Mouse (Mus musculus) forebrain, embryonic 16.5 days (tissue): ENCODE results near the gene Peg12. TPM values are rescaled to one million over a fixed set of nuclear protein-coding genes. Genes with fewer than 3 reads are reported as not detected.

Experiments
- ATAC-seq: fragments of 200-750 bp; cut with Nextera tagmentation; 2 replicates; pipeline ENCODE4 v1.8.0; 2017; ENCODE audit warnings: mild to moderate bottlenecking, moderate library complexity
- H3K27ac ChIP-seq: fragments of 300-500 bp; sonication (generic); 2 replicates; pipeline ENCODE4 v1.5.1; 2014; ENCODE audit warnings: low read length, control low read depth
- H3K27me3 ChIP-seq: fragments of 300-500 bp; sonication (generic); replicated peaks from 2 replicates; pipeline ENCODE4 v1.6.1; 2014; ENCODE audit warnings: low read length; ENCODE audit not compliant: control insufficient read depth, insufficient read depth
- H3K36me3 ChIP-seq: fragments of 300-500 bp; sonication (generic); 2 replicates; pipeline ENCODE4 v1.6.1; 2014; ENCODE audit not compliant: control insufficient read depth, insufficient read depth
- H3K4me1 ChIP-seq: fragments of 300-500 bp; sonication (generic); replicated peaks from 2 replicates; pipeline ENCODE4 v1.6.1; 2014; ENCODE audit warnings: low read length; ENCODE audit not compliant: control insufficient read depth, insufficient read depth
- H3K4me2 ChIP-seq: fragments of 300-500 bp; sonication (generic); 2 replicates; pipeline ENCODE4 v1.6.1; 2014; ENCODE audit warnings: mild to moderate bottlenecking, low read length, control low read depth
- H3K4me3 ChIP-seq: fragments of 300-500 bp; sonication (generic); replicated peaks from 2 replicates; pipeline ENCODE4 v1.5.1; 2014; ENCODE audit warnings: mild to moderate bottlenecking, low read length, control low read depth
- H3K9ac ChIP-seq: fragments of 300-500 bp; sonication (generic); replicated peaks from 2 replicates; pipeline ENCODE4 v1.6.1; 2014; ENCODE audit warnings: low read depth, low read length, control low read depth
- H3K9me3 ChIP-seq: fragments of 300-500 bp; sonication (generic); 2 replicates; pipeline ENCODE4 v1.6.1; 2016; ENCODE audit warnings: low read length; ENCODE audit not compliant: control insufficient read depth
- WGBS: fragments of 180-500 bp; shearing (Covaris S2); extraction: QIAGEN DNeasy Blood & Tissue Kit; methylation state at CpG from one replicate; pipeline ENCODE4 v1.1.7; 2014; 5-methylcytosine and 5-hydroxymethylcytosine counted together
- polyA plus RNA-seq: library from polyadenylated mRNA; unstranded; fragments of >200 nt; fragmentation: Nextera tagmentation; extraction: Ambion mirVana; gene quantifications from 2 replicates; pipeline ENCODE4 v1.2.1, GENCODE M21; 2015

Peg12 gene
- polyA plus RNA-seq, 1 experiment from 2014 or later: 16.2 TPM

GRCm38 (mm10) chr7:62428337-62428736, 36.0 kb downstream of the Peg12 start:
- no peaks in the 10 kb centered on the region for H3K9me3 ChIP-seq
- no peak overlapping the region for H3K4me3 ChIP-seq
- H3K4me1 ChIP-seq: no peaks in the 10 kb centered on the region
- WGBS: 23% methylated on average over 8 of the region's 8 CpGs
- no peak overlapping the region for H3K27ac ChIP-seq
- no peaks in the 10 kb centered on the region for H3K36me3 ChIP-seq
- no peaks in the 10 kb centered on the region for H3K27me3 ChIP-seq
- H3K9ac ChIP-seq: no peak overlapping the region
- no peak for ATAC-seq
- no peak overlapping the region for H3K4me2 ChIP-seq

- ATAC-seq: no peak
- H3K9ac ChIP-seq: no peak overlapping the region
- WGBS: 28% methylated on average over 4 of the region's 4 CpGs
- H3K4me3 ChIP-seq: no peak overlapping the region
- H3K4me1 ChIP-seq: 0 out of 2 replicates have a peak, but pooled peaks cover 4% of the 10 kb centered on the region
- no peaks in the 10 kb centered on the region for H3K27me3 ChIP-seq
- H3K36me3 ChIP-seq: no peaks in the 10 kb centered on the region
- H3K27ac ChIP-seq: no peak overlapping the region
- peaks cover 3% of the 10 kb centered on the region; the same call in 1 of the 2 replicates for H3K9me3 ChIP-seq
- H3K4me2 ChIP-seq: no peak overlapping the region
These were observed 41.1 kb downstream of the Peg12 start for GRCm38 (mm10) chr7:62423210-62423609.

- 35% methylated on average over 6 of the region's 6 CpGs for WGBS
- Histone ChIP-seq H3K4me2 (peak overlapping the region; percentile 51), H3K36me3 (no peaks in the 10 kb centered on the region), H3K9ac (peak overlapping the region; percentile 58), H3K9me3 (peaks cover 3% of the 10 kb centered on the region; the same call in 1 of the 2 replicates), H3K4me1 (peaks cover 8% of the 10 kb centered on the region; the same call in 1 of the 2 replicates), H3K27ac (peak overlapping the region; percentile 91), H3K27me3 (no peaks in the 10 kb centered on the region), H3K4me3 (peak overlapping the region; percentile 75)
- no peak for ATAC-seq
These were observed 43.7 kb downstream of the Peg12 start for GRCm38 (mm10) chr7:62420566-62420965.

GRCm38 (mm10) chr7:62419493-62420360, 44.6 kb downstream of the Peg12 start, which contains the start of gene Mkrn3:
Gene Mkrn3, minus strand, starts transcription at chr7:62420139.
- H3K9ac ChIP-seq: peak within 1 kb of the TSS; percentile 82
- H3K4me1 ChIP-seq: peaks cover 8% of the 10 kb centered on the region; the same call in 1 of the 2 replicates
- peak within 1 kb of the TSS; percentile 75 for H3K4me3 ChIP-seq
- WGBS: 33% methylated on average over 47 of the region's 49 CpGs
- H3K4me2 ChIP-seq: peak within 1 kb of the TSS; percentile 71
- ATAC-seq: peak; percentile 95
- H3K27ac ChIP-seq: peak within 1 kb of the TSS; percentile 92
- H3K9me3 ChIP-seq: peaks cover 3% of the 10 kb centered on the region; the same call in 1 of the 2 replicates
- H3K27me3 ChIP-seq: no peaks in the 10 kb centered on the region
- H3K36me3 ChIP-seq: no peaks in the 10 kb centered on the region

- Histone ChIP-seq H3K36me3 (no peaks in the 10 kb centered on the region), H3K9me3 (peaks cover 3% of the 10 kb centered on the region; the same call in 1 of the 2 replicates), H3K4me3 (peak overlapping the region; percentile 75), H3K27ac (peak overlapping the region; percentile 92), H3K9ac (peak overlapping the region; percentile 71), H3K4me1 (peaks cover 8% of the 10 kb centered on the region; the same call in 1 of the 2 replicates), H3K27me3 (no peaks in the 10 kb centered on the region), H3K4me2 (peak overlapping the region; percentile 71)
- 40% methylated on average over 17 of the region's 17 CpGs for WGBS
- peak; percentile 74; the same call in 1 of the 2 replicates for ATAC-seq
These were observed 45.2 kb downstream of the Peg12 start for GRCm38 (mm10) chr7:62419105-62419492.

GRCm38 (mm10) chr7:62418346-62418745, 46.0 kb downstream of the Peg12 start:
- Histone ChIP-seq H3K4me1 (peaks cover 8% of the 10 kb centered on the region; the same call in 1 of the 2 replicates), H3K9ac (peak overlapping the region; percentile 71), H3K36me3 (no peaks in the 10 kb centered on the region), H3K4me2 (peak overlapping the region; percentile 71), H3K27me3 (no peaks in the 10 kb centered on the region), H3K27ac (peak overlapping the region; percentile 92), H3K4me3 (peak overlapping the region; percentile 75), H3K9me3 (peaks cover 3% of the 10 kb centered on the region; the same call in 1 of the 2 replicates)
- no peak for ATAC-seq
- WGBS: 37% methylated on average over 9 of the region's 9 CpGs

GRCm38 (mm10) chr7:62416173-62416572, 48.1 kb downstream of the Peg12 start:
- Histone ChIP-seq H3K27me3 (no peaks in the 10 kb centered on the region), H3K4me2 (peak overlapping the region; percentile 2; the same call in 1 of the 2 replicates), H3K9ac (no peak overlapping the region), H3K36me3 (no peaks in the 10 kb centered on the region), H3K4me1 (peaks cover 8% of the 10 kb centered on the region; the same call in 1 of the 2 replicates), H3K9me3 (peaks cover 3% of the 10 kb centered on the region; the same call in 1 of the 2 replicates), H3K4me3 (no peak overlapping the region), H3K27ac (no peak overlapping the region)
- ATAC-seq: no peak

- Histone ChIP-seq H3K4me3 (no peak overlapping the region), H3K4me1 (peaks cover 8% of the 10 kb centered on the region; the same call in 1 of the 2 replicates), H3K27ac (peak overlapping the region; percentile 44; the same call in 1 of the 2 replicates), H3K9ac (no peak overlapping the region), H3K4me2 (no peak overlapping the region), H3K9me3 (peaks cover 3% of the 10 kb centered on the region; the same call in 1 of the 2 replicates), H3K27me3 (no peaks in the 10 kb centered on the region), H3K36me3 (no peaks in the 10 kb centered on the region)
- WGBS: 44% methylated on average over 1 of the region's 1 CpGs
- ATAC-seq: no peak
These were observed 49.1 kb downstream of the Peg12 start for GRCm38 (mm10) chr7:62415222-62415621.
